Mouse (Mus musculus): Measurements from ENCODE around the gene Ddah2.

The Ddah2 gene

DNA sequence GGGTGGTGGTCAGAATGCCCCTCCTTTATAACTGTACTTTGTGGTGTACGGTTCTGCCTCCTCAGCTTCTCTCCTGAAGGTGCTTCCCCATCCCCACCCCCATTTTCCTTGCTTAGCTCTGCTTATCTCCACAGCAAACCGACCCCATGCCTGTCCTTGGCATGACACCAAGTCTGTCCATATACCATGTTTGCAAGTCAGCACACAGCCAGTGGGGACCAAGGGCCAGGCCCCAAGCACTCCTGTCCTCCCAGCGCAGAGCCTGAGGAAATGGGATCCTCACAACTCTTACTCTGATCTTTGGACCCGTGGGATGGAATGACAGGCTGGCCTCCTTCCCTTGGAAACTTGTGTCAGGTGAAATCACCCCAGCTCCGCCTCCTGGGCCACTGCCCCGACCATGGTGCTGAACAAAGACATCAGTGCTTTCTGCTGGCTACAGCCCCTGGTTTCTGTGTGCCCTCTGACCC lies 44.4 kb downstream of the Ddah2 start:
- no peak for DNase-seq (ENCODE audit: low read depth in 1 of 2, low spot score in 2 of 2)

DNA sequence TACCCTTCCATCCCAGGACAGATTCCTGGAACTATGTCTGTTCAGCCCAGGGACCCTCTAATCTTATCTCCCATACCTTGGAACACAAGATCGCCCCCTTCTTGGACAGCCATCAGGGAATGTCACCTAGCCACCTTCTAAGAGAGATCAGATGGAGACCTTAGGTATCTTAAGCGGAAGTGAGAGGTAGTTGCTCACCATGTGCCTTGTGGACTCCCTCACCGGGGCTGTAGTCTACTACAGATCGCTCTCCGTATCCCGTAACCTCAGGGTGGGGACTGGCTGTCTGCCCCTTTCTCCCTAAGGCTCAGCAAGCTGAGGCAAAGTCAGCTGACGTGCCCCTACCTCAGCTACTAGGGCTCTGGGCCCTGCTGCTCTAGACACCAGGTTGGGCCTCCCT lies 45.2 kb downstream of the Ddah2 start:
- DNase-seq (ENCODE audit: low read depth in 1 of 2, low spot score in 2 of 2) = no peak

DNA sequence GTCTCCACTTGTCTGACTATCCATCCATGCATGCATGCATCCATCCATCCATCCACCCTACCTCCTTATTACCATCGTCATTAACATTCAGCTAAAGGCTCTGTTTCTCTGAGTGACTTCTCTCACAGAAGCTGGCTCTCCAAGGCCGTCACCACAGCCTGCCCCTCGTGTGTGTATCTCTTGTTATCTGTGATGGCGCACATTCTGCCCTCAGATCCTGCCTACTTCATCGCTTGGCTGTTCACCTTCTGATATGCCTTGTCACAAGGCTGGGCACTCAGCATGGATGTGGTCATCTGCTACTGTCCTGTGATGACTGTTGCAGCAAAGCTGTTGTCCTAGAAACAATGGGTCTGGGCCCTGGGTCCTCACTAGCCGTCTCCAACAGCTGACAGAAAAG lies 45.9 kb downstream of the Ddah2 start:
- no peak for DNase-seq (ENCODE audit: low read depth in 1 of 2, low spot score in 2 of 2)

DNA sequence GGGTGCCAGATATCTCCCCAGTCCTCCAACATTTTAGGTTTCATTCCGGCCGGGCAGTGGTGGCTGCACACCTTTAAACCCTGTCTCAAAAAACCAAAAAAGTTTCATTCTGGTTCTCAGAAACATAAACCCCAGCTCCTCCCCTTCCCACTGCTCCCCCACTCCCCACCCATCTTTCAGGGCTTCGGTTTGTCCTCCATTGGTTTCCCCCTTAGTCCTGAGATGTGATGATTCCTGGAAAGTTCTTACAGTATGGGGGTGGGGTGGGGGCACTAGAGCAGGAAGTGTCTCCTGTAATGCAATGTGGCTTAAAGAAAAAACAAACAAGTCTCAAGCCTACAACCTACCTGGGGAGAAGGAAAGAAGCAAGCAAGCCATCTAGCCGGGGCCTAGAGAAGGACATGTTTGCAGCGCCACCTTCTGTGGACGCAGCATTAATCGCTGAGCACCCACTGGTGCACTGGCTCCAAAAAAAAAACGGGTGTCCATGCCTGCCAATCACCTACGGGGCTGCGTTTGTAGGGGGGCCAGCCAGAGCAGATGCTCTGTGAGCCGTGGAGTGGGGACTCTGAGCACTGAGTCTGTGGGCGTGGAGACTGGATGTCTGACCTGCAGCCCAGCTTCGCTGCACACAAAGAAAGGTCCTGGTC lies 47.0 kb downstream of the Ddah2 start:
- no peak for DNase-seq (ENCODE audit: low read depth in 1 of 2, low spot score in 2 of 2)

DNA sequence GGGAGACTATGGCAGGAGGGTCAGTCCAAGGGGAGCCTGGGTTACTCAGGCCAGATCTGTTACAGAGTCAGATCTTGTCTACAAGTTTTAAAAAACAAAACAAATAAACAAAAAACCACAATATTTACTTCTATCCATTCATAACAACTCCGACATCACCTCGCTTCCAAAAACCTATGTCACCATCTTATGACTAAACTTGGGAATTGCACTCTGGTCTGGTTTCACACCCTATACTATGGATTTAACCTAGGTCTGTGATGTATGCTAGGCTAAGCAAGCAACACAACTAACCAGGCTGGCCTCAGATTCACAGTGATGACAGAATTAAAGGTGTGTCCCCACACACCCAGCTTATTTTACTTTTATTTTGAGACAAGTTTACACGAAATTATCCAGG lies 47.7 kb downstream of the Ddah2 start:
- no peak for DNase-seq (ENCODE audit: low read depth in 1 of 2, low spot score in 2 of 2)

DNA sequence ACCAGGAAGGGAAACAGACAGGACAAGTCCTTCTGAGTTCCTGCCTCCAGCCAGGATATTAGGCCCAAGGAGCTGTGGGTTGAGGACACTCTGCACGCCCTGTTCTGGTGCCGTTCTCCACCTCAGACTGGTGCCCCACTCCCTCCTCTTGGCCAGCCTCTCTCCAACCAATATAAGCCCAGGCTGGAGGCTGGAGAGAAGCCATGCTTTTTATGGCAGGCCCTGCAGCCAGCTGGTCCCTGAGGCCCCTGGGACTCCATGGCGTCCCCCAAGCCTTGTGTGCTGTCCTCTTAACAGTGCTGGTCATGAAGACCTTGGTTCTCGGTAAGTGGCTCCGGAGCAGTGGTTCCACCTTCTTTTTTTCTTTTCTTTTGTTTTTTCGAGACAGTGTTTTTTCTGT lies 49.3 kb downstream of the Ddah2 start, which contains the start of gene Ly6g5c:
Gene Ly6g5c, plus strand, starts transcription at position 183 of the 400 bp plus-strand sequence.
- no peak for DNase-seq (ENCODE audit: low read depth in 1 of 2, low spot score in 2 of 2)
